ENCODE assay signal across 9 mouse cellular contexts in genomic region chr8:79488861-79489260, GRCm38 (mm10).
DNase-seq lines count a peak whose midpoint lies in the region; ATAC-seq and TF ChIP-seq lines count a peak whose summit lies in the region.
"Had no signal": no experiment of that assay in that cellular context is flagged by ENCODE, and none has a peak within 500 bp of the region (broad histone marks: within the 10 kb centered on the region; RNA-seq: fewer than 3 reads in every experiment).

No protein-coding gene starts in this region.

- H3K4me1 ChIP-seq in forebrain, postnatal 0 days (ENCODE audit: insufficient read depth), result no peaks in the 10 kb centered on the region
- no peaks in the 10 kb centered on the region for H3K4me1 ChIP-seq in forebrain, embryonic 16.5 days (replicated peaks; ENCODE audit: control insufficient read depth, insufficient read depth, low read length)
- no peaks in the 10 kb centered on the region for H3K4me1 ChIP-seq in lung, adult 2 months (ENCODE audit: control insufficient read depth, insufficient read depth, low read length)
- H3K4me1 ChIP-seq: liver, embryonic 15.5 days had no signal

- H3K36me3 ChIP-seq in forebrain, postnatal 0 days (ENCODE audit: insufficient read depth), result no peaks in the 10 kb centered on the region
- no peaks in the 10 kb centered on the region for H3K36me3 ChIP-seq in forebrain, embryonic 16.5 days (ENCODE audit: control insufficient read depth, insufficient read depth)
- H3K36me3 ChIP-seq: liver, embryonic 15.5 days had no signal

- TF ChIP-seq CTCF in forebrain, postnatal 0 days (IDR thresholded peaks at IDR 0.05; ENCODE audit: low read depth), result peak; percentile 66
- TF ChIP-seq CTCF in lung, adult 2 months (IDR thresholded peaks at IDR 0.05; ENCODE audit: insufficient read depth, low read length), result 0 out of 2 replicates have a peak, but pooled peaks have one; percentile 34

- no peak overlapping the region for H3K27ac ChIP-seq in forebrain, postnatal 0 days (ENCODE audit: low read depth, low read length)
- H3K27ac ChIP-seq in forebrain, embryonic 16.5 days (ENCODE audit: low read length), result no peak overlapping the region
- H3K27ac ChIP-seq: liver, embryonic 15.5 days had no signal

- no peaks in the 10 kb centered on the region for H3K9me3 ChIP-seq in forebrain, postnatal 0 days (ENCODE audit: low read length)
- no peaks in the 10 kb centered on the region for H3K9me3 ChIP-seq in forebrain, embryonic 16.5 days (ENCODE audit: control insufficient read depth, low read length)
- H3K9me3 ChIP-seq: liver, embryonic 15.5 days had no signal

- H3K9ac ChIP-seq in forebrain, postnatal 0 days, result no peak overlapping the region
- H3K9ac ChIP-seq in forebrain, embryonic 16.5 days (replicated peaks; ENCODE audit: low read depth, low read length), result no peak overlapping the region
- H3K9ac ChIP-seq: liver, embryonic 15.5 days had no signal

- no peak overlapping the region for H3K4me3 ChIP-seq in forebrain, postnatal 0 days (ENCODE audit: low read depth, low read length)
- H3K4me3 ChIP-seq in forebrain, embryonic 16.5 days (replicated peaks; ENCODE audit: low read length), result no peak overlapping the region
- H3K4me3 ChIP-seq in lung, adult 2 months (replicated peaks; ENCODE audit: extremely low read depth, low read depth, low read length), result no peak overlapping the region
- H3K4me3 ChIP-seq: liver, embryonic 15.5 days had no signal

- WGBS in forebrain, postnatal 0 days, result 69% methylated on average over 2 of the region's 2 CpGs
- WGBS in forebrain, embryonic 16.5 days, result 59% methylated on average over 2 of the region's 2 CpGs
- WGBS in lung, adult 2 months, result 67% methylated on average over 2 of the region's 2 CpGs

- no peak overlapping the region for H3K4me2 ChIP-seq in forebrain, postnatal 0 days (ENCODE audit: low read depth)
- no peak overlapping the region for H3K4me2 ChIP-seq in forebrain, embryonic 16.5 days (ENCODE audit: low read length)
- H3K4me2 ChIP-seq: liver, embryonic 15.5 days had no signal

- no peak for TF ChIP-seq POLR2A in lung, adult 2 months (IDR thresholded peaks at IDR 0.05; ENCODE audit: borderline replicate concordance, extremely low read depth, low read depth, low read length)

- no peaks in the 10 kb centered on the region for H3K27me3 ChIP-seq in forebrain, postnatal 0 days (ENCODE audit: insufficient read depth, low read length)
- no peaks in the 10 kb centered on the region for H3K27me3 ChIP-seq in forebrain, embryonic 16.5 days (replicated peaks; ENCODE audit: control insufficient read depth, insufficient read depth, low read length)
- H3K27me3 ChIP-seq: liver, embryonic 15.5 days had no signal

- no peak for ATAC-seq in forebrain, postnatal 0 days
- ATAC-seq in forebrain, embryonic 16.5 days, result no peak

- peak; percentile 18 for DNase-seq in forebrain, postnatal 0 days
- DNase-seq in lung, adult 2 months, result no peak
- no peak for DNase-seq in lung, adult 18-20 months
- peak; percentile 34 for DNase-seq in ZHBTc4 (ENCODE audit: low read depth, low spot score)
- DNase-seq in lung, postnatal 36 days, result peak; percentile 65
- DNase-seq in testis, postnatal 14 days (ENCODE audit: low spot score), result no peak
- DNase-seq in urinary bladder, postnatal 4 days (ENCODE audit: low spot score in 2 of 2), result no peak

Comparison
In these comparisons a context has a peak if more than half of its experiments do, and no peak if none do; other contexts are left out.
1. DNase-seq: peak in forebrain, postnatal 0 days (single experiment), ZHBTc4 (single experiment) and lung, postnatal 36 days (single experiment); none in lung, adult 2 months (single experiment), lung, adult 18-20 months (0 of 2), testis, postnatal 14 days (single experiment) and urinary bladder, postnatal 4 days (0 of 2).